24 mouse cellular contexts compared by ENCODE assay signal in genomic region chr9:103668830-103669229, GRCm38 (mm10).
"Had no signal": no experiment of that assay in that cellular context is flagged by ENCODE, and none has a peak within 500 bp of the region (broad histone marks: within the 10 kb centered on the region; RNA-seq: fewer than 3 reads in every experiment).

No protein-coding gene starts in this region.

- H3K4me3 ChIP-seq: heart, adult 2 months; heart, embryonic 12.5 days; heart, embryonic 15.5 days; hindbrain, embryonic 13.5 days; hindbrain, embryonic 15.5 days; kidney, embryonic 15.5 days; limb, embryonic 13.5 days; liver, embryonic 13.5 days; liver, embryonic 15.5 days had no signal

- H3K27me3 ChIP-seq: heart, embryonic 12.5 days; heart, embryonic 15.5 days; hindbrain, embryonic 13.5 days; hindbrain, embryonic 15.5 days; kidney, embryonic 15.5 days; limb, embryonic 13.5 days; liver, embryonic 13.5 days; liver, embryonic 15.5 days had no signal

- ATAC-seq: hindbrain, postnatal 0 days; intestine, embryonic 16.5 days had no signal

- DNase-seq: gastrocnemius, postnatal 14 days; gastrocnemius, postnatal 36 days; heart, adult 2 months; heart, postnatal 14 days; heart, postnatal 36 days; kidney, adult 11 months; kidney, adult 2 months; kidney, postnatal 14 days; layer of hippocampus, adult 9-11 months; layer of hippocampus, postnatal 36 days; left cerebral cortex, postnatal 4 days; liver; liver, embryonic 13.5 days had no signal

- H3K27ac ChIP-seq: heart, adult 2 months; heart, embryonic 15.5 days; hindbrain, embryonic 13.5 days; hindbrain, embryonic 15.5 days; hindbrain, postnatal 0 days; kidney, embryonic 15.5 days; kidney, postnatal 0 days; limb, embryonic 13.5 days; liver, embryonic 13.5 days; liver, embryonic 15.5 days had no signal

- H3K9ac ChIP-seq: heart, embryonic 12.5 days; heart, embryonic 15.5 days; hindbrain, embryonic 13.5 days; hindbrain, embryonic 15.5 days; kidney, embryonic 15.5 days; limb, embryonic 13.5 days; liver, embryonic 13.5 days; liver, embryonic 15.5 days had no signal

- H3K9me3 ChIP-seq: heart, embryonic 15.5 days; hindbrain, embryonic 15.5 days; kidney, embryonic 15.5 days; limb, embryonic 13.5 days had no signal

- H3K4me2 ChIP-seq: heart, embryonic 12.5 days; heart, embryonic 15.5 days; hindbrain, embryonic 13.5 days; hindbrain, embryonic 15.5 days; kidney, embryonic 15.5 days; limb, embryonic 13.5 days; liver, embryonic 11.5 days; liver, embryonic 13.5 days; liver, embryonic 15.5 days had no signal

- H3K4me1 ChIP-seq: kidney, embryonic 15.5 days; liver, embryonic 13.5 days; liver, embryonic 15.5 days had no signal

- H3K36me3 ChIP-seq: heart, embryonic 15.5 days; hindbrain, embryonic 13.5 days; hindbrain, embryonic 15.5 days; kidney, embryonic 15.5 days; limb, embryonic 13.5 days; liver, embryonic 13.5 days; liver, embryonic 15.5 days had no signal
